Mouse (Mus musculus): Measurements from ENCODE around the gene Tmc1. TPM values are rescaled to one million over a fixed set of nuclear protein-coding genes. Genes with fewer than 3 reads are reported as not detected.

Tmc1 gene
- 0.90 TPM for polyA plus RNA-seq (2017; shearing (Covaris generic))

DNA sequence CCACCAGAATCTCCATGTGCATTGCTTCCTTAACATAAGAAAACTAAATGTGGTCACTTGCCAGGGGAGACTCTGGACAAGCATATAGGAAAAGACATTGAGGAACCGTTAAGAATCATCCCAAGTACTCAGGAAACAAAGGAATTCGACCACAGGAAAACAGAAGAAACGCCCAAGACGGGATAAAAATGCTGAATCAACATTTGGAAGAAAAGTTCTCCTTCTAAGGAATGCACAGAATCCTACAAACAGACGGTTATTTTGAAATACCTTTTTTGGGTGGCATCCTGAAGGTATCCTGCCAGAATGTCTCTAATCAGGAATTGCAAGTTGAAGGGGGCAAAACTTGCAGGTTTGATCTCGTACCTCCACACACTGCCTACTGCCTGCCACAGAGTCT is at the start of gene Tmc1:
Gene Tmc1, minus strand, starts transcription at position 329 of the 400 bp plus-strand sequence.

Other genes with a start within 250 kb of the Tmc1 start
- gene Aldh1a7, start 226.6 kb downstream of the Tmc1 start, polyA plus RNA-seq (2017; shearing (Covaris generic)) = not detected

Measured in effector memory CD4-positive, alpha-beta T cell, adult 7 months (primary cell).